Mouse (Mus musculus) embryonic stem cell, embryonic (primary cell): ENCODE measurements at regions not wholly inside any gene's neighbourhood (a gene's known extent, or its start where the extent isn't known, plus 50 kb on each side); places are given as distances from the start of the nearest gene placed in this dataset.
"Not testable (repeated sequence)": the region's sequence is repeated elsewhere in the genome, so short reads cannot be mapped to it uniquely, and the experiment has no call there.

ENCODE experiments used
- CTCF ChIA-PET, 4 experiments: fragments of 300-600 bp in 2 of 4; fragments of 350-600 bp in 2 of 4; sonication (Branson Sonifier 250); formaldehyde crosslinking; loops; one replicate each; lab custom pipeline; 2022; ENCODE audit warnings: inconsistent platforms in 2 of 4; lab: Charles Lee
- POLR2A ChIA-PET, 4 experiments: fragments of 300-600 bp in 2 of 4; fragments of 350-600 bp in 2 of 4; sonication (Branson Sonifier 250); formaldehyde crosslinking; loops; one replicate each; lab custom pipeline; 2022; ENCODE audit warnings: antibody characterized with exemption in 4 of 4, inconsistent platforms in 1 of 4; lab: Charles Lee

DNA sequence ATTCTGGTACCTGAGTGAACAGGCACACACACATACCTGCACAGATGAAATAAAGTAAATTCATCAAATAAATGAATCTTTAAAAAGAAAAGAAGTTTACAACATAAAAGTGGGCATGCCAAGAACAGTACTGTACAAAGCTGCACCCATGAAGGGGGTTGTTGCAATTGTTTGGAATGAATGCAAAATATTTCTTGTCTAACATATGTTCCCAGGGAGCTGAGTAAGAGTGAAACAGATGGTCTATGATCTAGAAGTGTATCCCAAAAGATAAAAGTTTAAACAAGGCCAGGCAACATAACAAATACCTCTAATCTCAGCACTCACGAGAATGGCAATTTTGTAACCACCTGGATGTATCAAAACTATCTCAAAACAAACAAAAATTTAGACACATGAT is 1685.5 kb upstream of the Dsel start:
- POLR2A ChIA-PET = interaction anchor here in 1 of 4 experiments (0.6 kb wide), 1 partner anchor 65 kb away, joined by 6 read pairs; no protein-coding TSS in a partner anchor
- CTCF ChIA-PET = no interaction called here

DNA sequence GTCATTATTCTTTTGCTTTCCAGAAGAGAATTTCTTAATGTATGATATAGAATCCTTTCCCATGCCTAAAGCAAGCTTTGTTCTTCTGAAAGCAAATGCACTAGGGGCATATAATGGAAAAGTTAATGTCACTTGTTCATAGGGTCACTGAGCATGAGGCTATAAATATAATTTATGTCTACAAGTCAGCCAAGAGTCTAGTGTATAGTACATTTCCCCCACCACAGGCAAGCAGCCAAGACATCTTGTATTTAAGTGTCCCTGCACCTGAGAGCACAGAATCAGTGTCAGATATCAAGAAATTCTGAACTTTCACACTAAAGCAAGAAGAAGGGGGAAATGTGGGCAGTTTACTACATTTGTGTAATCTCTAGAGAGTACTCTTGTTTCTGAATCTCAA is 1675.3 kb upstream of the Dsel start:
- CTCF ChIA-PET = no interaction called here
- POLR2A ChIA-PET = no interaction called here

DNA sequence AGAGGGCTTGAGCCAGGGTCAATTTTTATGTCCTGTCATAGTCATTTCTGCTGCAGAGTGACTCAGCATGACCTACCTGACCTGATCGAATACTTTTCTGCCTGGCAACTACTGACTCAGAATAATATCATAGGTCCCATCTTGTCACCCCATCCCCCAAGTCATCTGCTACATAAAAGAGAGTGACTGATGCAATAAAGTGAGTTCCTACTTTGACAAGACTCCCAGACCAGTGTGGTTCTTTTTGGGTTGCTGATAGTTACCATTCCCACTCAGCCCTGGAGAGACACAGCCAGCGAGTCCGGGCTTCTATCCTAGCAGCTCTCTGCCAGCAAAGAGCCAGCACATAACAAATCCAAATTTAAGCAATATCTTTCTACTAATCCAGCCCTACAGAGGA is 1665.8 kb upstream of the Dsel start:
- CTCF ChIA-PET = no interaction called here
- POLR2A ChIA-PET = no interaction called here

DNA sequence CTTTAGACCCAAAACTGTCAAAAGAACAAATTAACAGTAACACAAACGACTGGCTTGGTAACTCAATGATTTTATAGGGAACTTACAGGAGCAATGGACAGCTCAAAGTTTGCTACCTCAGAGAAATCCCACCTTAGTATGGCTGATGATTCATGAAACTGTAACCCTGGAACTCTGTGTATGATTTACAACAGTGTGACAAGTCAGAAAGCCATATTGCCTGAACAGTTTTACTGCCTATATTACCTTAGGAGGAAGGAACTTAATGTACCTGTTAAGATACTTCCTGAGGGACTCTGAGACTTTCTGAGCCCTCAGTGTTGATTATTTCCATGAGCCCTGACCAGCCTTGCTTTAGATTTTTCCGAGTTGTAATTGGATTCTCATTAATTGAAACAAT is 1631.3 kb upstream of the Dsel start:
- ChIA-PET CTCF (no interaction called here), POLR2A (no interaction called here)

DNA sequence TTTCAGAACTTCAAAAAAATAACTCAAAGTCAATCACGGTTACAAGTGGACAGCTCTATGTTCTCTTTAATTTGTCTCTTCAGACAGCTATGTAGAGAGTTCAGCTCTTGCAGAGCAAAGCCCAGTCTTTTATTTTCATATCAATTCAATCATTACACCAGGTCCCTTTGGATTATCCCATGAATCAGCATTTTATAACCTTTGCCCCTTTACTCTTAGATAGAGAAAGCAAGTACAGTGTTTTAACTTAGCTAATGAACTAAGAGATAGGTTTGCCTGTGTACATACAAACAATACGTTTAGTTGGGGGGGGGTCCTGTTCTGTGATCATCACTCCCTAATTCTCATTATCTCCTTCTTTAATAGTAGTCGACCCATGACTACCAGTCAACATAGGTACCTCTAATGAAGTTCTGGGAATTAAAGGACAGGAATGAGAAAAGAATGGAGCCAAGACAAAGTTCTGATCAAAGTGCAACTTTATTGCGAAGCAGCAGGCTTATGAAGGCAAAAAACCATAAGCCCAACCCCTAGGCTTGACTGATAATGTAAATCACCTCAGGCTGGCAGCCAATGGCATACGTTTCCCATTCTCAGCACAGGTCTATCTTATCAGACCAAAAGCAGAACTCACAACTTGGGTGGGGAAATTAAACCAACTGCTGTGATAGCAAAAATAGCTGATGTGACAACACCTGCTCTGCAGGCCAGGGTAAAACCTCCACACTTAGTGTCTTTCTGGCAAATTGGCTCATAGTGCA is 1625.7 kb upstream of the Dsel start:
- CTCF ChIA-PET = no interaction called here
- POLR2A ChIA-PET = no interaction called here

DNA sequence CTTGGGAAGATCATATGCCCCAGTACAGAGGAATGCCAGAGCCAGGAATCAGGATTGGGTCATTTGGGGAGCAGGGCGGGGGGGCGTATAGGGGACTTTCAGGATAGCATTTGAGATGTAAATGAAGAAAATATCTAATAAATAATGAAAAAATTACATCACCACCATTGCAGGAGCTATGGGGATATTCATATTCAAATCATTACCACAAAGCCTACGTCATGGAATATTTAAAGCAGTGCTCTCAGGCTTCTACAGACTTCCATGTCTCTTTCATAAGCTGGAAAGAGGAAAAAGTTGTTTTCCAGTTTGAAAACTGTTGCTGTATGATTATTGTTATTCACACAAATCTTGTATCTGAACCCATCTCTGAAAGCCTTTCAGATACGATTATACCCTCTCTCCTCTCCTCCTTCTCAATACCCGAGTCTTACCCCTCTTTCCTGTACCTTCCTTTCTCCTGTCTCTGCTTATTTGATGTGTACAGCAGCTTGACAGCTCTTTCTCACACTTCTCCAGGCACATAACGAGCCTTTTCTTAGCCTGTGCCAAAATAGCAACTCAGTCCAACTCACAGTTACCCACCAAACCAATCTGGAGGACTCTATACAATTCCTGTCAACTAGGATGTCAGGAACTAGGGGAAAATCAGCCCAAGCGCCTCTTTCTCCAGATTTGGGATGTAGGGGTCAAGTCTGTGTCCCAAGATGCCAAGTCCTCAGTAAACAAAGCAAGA is 1592.0 kb upstream of the Dsel start:
- ChIA-PET CTCF (no interaction called here), POLR2A (no interaction called here)

DNA sequence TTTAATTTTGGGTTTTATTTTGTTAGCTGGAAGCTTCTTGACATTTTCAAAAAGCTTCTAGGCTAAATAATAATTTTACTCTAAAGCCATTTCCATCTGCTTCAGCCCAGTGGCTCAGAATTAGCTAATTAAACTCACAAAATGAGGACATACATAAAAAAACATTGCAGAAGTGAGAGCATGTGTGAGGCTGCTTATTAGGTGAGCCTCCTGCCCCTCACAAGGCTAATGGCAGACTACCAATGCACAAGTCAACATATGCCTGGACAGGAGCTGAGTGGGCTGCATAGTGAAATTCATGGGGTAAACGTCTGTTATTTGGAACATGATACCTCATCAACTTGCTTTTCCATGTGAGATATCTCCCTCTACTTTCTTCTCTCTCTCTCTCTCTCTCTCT is 1569.0 kb upstream of the Dsel start:
- POLR2A ChIA-PET = no interaction called here

DNA sequence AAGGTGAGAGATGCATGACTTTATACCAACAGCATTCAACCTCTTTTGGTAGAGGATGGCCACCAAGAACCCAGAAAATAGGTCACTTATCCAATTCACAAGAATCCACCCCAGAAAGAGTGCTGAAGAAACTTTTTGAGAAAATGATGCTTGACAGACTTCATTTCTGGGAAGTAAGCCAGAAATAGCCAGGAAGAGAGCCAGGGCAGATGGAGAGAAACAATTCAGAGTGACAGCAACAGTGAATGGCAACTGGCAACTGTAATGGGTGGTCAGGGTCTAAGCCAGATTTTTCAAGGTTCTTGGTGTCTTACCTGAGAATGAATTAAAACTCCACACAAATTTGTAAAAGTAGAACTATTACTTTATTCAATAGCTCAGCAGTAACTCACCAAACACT is 1566.5 kb upstream of the Dsel start:
- ChIA-PET POLR2A (no interaction called here), CTCF (no interaction called here)

More for the DNA sequence above, 1569.0 kb upstream of the Dsel start:
- CTCF ChIA-PET = no interaction called here

DNA sequence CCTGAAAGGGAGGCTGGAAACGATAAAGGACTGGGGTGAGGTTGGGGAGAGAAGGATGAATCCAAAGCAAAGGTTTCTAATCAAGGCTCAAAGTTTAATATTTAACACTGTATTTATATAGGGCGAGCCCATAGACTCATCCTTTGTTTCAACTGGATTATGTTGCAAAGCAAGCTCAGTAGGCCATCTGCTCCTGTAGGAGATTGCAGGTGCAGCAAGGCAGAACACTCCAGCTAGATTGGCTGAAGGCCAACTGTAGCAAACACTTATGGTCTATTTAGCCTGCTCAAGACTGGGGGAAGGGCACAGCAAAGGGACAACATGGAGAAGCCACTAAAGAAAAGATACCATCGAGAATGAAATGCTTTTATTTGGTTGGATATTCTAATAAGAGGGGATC is 1548.1 kb upstream of the Dsel start:
- CTCF ChIA-PET = no interaction called here
- POLR2A ChIA-PET = no interaction called here

DNA sequence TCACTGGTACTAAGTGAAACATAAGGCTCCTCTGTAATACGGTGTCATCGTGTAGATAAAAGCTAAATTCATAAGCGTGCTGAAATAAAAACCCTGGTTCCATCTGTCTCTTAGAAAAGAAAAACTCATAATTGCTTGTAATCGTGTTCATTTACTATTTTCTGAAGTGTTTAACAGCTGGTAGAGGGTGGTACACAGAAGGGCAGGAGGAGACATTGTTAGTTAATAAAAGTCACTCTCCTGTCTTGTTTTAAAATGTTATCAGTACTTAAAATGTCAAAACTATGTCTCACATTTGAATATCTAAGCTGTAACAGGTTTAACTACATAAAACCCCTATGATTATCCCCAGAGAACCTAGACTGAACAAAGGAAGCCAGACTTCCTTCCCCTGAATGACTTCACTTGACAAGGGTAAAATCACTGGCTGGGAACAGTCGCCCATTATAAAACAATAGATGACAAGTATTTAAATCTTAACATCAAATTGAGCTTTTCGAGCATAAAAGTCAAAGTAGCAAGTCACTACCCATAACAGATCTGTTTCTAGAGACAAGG is 1530.6 kb upstream of the Dsel start:
- CTCF ChIA-PET = no interaction called here
- POLR2A ChIA-PET = no interaction called here

DNA sequence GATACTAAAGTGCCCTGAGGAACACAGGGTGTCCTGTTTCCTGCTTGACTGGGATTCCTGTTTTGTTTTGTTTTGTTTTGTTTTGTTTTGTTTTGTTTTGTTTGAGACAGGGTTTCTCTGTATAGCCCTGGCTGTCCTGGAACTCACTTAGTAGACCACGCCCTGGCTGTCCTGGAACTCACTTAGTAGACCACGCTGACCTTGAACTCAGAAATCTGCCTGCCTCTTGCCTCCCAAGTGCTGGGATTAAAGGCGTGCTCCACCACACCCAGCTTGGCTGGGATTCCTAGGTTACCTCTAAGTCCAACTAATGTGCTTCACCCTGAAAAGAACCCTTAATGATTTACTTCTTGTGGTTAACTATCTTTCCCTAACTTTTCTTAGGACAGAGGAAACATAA is 1529.6 kb upstream of the Dsel start:
- CTCF ChIA-PET, POLR2A ChIA-PET: not testable (repeated sequence)

DNA sequence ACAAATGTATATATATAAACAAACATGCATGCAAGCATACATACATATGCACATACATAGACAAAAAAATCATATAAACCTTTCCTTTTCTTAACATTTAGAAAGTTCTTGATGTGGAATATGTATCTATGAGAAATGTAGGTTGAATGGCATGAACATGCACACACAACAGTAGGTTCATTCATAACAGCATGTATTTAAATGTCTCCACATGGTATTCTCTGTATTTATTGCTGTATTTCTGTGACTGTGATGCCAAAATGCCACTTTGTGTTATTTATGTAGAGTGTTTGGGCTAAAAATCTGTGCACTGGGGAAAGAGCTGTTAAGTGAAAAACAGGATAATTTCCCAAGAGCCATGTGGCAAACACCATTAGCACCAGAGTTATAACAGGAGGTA is 1528.2 kb upstream of the Dsel start:
- ChIA-PET POLR2A (no interaction called here), CTCF (interaction anchor here in 1 of 4 experiments (0.6 kb wide), 1 partner anchor 9 kb away, joined by 6 read pairs; no protein-coding TSS in a partner anchor)

DNA sequence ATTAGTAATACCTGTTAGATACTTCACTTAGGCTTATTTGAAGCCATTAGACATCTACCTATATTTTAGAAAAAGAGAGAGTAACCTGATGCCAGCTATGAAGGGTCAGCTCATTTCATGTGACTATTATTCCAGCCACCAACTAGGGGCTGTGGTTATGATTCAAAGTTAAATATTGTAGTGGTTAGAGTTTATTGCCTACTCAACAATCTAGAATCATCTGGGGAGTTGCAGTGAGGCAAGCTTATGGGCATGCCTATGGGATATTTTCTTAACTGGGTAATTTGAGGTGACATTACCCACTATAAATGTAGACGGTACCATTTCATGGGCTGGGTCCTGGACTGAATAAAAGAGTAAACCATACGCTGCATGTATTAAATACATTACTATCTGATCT is 1525.2 kb upstream of the Dsel start:
- ChIA-PET CTCF (no interaction called here), POLR2A (no interaction called here)

DNA sequence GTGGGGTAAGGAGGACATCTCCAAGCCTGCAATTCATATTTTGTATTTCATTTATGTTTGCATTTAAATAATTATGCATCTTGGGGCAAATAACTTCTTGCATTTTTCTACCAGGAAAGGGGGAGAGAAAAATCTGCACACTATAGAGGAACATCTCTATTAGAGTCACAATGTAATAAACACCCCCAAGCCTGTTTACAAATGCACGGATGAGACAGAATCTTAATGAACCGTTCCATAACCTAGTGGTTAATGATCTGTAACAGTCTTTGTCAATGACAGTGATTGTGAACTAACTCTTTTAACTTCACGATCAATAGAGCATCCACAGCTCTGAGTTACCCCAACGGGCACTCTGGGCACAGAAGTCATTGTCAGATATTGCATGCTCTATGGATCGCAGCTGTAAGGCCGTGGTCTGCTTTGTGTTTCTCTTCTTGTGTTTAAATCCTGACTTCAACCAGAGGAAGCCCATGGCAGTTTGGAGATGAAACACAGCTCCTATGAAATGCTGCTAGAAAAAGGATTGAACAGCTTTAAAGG is 1520.2 kb upstream of the Dsel start:
- POLR2A ChIA-PET = no interaction called here
- CTCF ChIA-PET = no interaction called here

DNA sequence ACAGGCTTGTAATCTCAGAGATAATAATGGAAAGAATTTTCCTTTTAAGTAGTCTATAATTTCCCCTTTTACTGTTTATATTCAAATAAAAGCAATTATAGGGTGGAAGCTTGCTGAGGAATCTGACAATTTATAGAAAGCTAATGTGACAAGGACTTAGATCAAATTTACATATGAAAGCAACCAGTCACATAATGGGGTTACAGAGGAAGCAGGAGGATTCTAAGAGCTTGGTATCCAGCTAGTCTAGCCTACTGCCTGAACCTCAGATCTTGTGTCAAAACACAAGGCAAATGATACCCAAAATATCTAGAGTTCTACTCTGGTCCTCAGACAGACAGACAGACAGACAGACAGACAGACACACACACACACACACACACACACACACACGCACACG is 1519.0 kb upstream of the Dsel start:
- CTCF ChIA-PET = interaction anchor here in 1 of 4 experiments (0.7 kb wide), 1 partner anchor 10 kb away, joined by 6 read pairs; no protein-coding TSS in a partner anchor

DNA sequence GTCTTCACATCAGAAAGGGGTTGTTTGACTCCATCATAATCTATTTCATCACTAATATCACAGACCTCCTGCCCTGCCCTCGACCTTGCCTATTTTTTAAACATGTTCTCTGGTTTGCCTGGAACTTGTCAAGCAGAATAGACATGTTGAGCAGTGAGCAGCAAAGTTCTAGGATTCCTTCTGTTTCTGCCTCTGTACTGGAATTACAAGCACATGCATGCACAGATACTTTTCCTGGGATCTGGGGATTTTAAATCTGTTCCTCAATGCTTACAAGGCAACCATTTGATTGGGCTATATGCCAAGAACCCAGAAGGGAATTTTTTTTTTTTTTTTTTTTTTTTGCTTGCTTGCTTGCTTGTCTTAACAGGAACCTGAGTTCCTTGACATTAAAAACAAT is 1508.0 kb upstream of the Dsel start:
- ChIA-PET POLR2A (no interaction called here), CTCF (no interaction called here)

More for the DNA sequence above, 1519.0 kb upstream of the Dsel start:
- POLR2A ChIA-PET = no interaction called here

DNA sequence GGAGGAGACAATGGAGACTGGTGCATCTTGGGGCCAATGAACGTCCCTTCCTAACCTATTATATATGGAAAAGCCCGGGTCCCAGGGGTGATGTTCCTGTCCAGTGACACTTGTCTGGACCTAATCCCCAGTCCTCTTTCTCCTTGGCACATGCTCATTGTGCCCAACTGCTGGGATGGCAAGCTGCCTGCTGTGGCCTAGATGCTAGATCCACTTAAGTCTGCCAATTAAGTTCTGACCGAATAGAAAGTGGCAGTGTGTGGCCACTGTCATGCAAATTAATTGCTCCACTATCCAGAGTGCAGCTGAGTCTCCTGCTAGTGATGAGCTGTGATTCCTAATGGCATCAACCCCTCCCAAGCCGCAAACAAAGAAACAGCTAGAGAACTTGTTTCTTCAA is 1493.5 kb upstream of the Dsel start:
- POLR2A ChIA-PET = no interaction called here
- CTCF ChIA-PET = no interaction called here

DNA sequence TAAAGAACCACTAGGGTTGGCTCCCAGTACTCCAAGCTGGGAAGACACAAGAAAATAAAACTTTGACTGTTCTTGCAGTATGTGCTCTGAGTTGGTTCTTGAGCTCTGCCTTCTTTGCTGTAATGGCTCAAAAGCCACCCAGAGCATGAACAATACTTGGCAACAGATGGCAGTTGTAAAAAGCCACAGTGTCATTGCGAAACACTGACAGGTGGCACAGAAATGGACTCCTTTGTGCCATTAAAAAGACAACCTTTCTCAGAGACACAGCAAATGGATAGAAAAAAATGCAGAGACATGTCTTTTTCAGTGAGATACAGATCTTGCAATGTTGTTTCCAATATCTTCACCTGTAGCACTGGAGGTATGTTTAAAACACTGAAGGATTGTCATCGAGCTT is 1443.3 kb upstream of the Dsel start:
- ChIA-PET POLR2A (no interaction called here), CTCF (interaction anchor here in 1 of 4 experiments (0.6 kb wide), 1 partner anchor 60 kb away, joined by 3 read pairs; no protein-coding TSS in a partner anchor)

DNA sequence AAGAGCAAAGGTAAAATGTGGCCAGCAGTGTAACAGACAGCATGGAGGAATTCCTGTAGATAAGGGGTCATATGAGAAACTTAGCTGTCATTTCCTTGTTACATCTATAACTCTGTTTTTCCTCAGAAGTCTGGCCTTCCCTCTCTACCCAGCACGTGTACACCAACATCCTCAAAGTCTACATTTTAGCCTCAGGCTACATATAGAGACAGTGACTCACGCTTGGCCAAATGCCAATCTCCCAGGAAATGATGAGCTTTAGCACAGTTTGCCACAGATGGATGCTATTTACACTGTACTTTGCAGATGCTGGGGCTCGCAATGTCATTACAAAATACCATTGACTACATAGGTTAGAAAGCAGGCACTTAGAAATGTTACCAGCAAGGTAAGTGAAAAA is 1433.1 kb upstream of the Dsel start:
- ChIA-PET POLR2A (no interaction called here), CTCF (no interaction called here)

DNA sequence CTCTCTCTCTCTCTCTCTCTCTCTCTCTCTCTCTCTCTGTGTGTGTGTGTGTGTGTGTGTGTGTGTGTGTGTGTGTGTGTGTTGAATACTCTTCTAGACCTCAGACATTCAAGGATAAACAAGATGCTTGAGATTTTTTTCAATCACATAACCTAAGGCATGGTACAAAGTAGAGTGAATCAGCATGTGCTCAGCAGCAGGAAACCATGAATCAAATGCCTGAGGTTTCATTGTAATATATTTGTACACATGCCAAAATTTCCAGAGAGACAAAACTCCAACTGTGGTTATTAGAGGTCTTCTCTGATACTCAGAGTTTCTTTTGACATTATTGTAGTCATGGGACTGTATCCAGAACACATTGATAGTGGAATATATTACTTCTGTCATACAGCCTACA is 1423.5 kb upstream of the Dsel start:
- ChIA-PET POLR2A (no interaction called here), CTCF (no interaction called here)
